Comparison of ENCODE assay signal across 9 mouse cellular contexts in genomic region chr2:130818838-130819647, GRCm38 (mm10).
A peak's percentile ranks its signal among the peaks of the same experiment; 100 is the strongest.
DNase-seq lines count a peak whose midpoint lies in the region; ATAC-seq and TF ChIP-seq lines count a peak whose summit lies in the region.
"Had no signal": no experiment of that assay in that cellular context is flagged by ENCODE, and none has a peak within 500 bp of the region (broad histone marks: within the 10 kb centered on the region; RNA-seq: fewer than 3 reads in every experiment).

No protein-coding gene starts in this region.

- H3K36me3 ChIP-seq in forebrain, embryonic 12.5 days (replicated peaks): peaks cover 37% of the 10 kb centered on the region
- peaks cover 40% of the 10 kb centered on the region for H3K36me3 ChIP-seq in forebrain, embryonic 15.5 days
- H3K36me3 ChIP-seq in C2C12 (ENCODE audit: control insufficient read depth, insufficient read depth): peaks cover 22% of the 10 kb centered on the region
- peaks cover 38% of the 10 kb centered on the region for H3K36me3 ChIP-seq in neural tube, embryonic 14.5 days (ENCODE audit: control insufficient read depth, insufficient read depth, low read length)

- ATAC-seq in forebrain, embryonic 12.5 days (ENCODE audit: low FRiP score): no peak; the same call in 1 of the 2 replicates
- ATAC-seq in forebrain, embryonic 15.5 days (replicated peaks): no peak
- ATAC-seq in neural tube, embryonic 14.5 days (ENCODE audit: low read depth): peak; percentile 79; the same call in 1 of the 2 replicates

- no peaks in the 10 kb centered on the region for H3K9me3 ChIP-seq in forebrain, embryonic 12.5 days
- no peaks in the 10 kb centered on the region for H3K9me3 ChIP-seq in forebrain, embryonic 15.5 days
- H3K9me3 ChIP-seq in neural tube, embryonic 14.5 days (ENCODE audit: control insufficient read depth, low read length): no peaks in the 10 kb centered on the region
- H3K9me3 ChIP-seq: liver, embryonic 13.5 days had no signal

- H3ac ChIP-seq in C2C12 (ENCODE audit: control insufficient read depth, insufficient read length, low read depth): no peak overlapping the region

- H3K27me3 ChIP-seq in forebrain, embryonic 12.5 days: no peaks in the 10 kb centered on the region
- no peaks in the 10 kb centered on the region for H3K27me3 ChIP-seq in forebrain, embryonic 15.5 days
- H3K27me3 ChIP-seq in C2C12 (ENCODE audit: control insufficient read depth, insufficient read depth, insufficient read length): no peaks in the 10 kb centered on the region
- no peaks in the 10 kb centered on the region for H3K27me3 ChIP-seq in neural tube, embryonic 14.5 days (ENCODE audit: control insufficient read depth, insufficient read depth, low read length)
- H3K27me3 ChIP-seq: liver, embryonic 13.5 days had no signal

- peaks cover 8% of the 10 kb centered on the region; the same call in 1 of the 2 replicates for H3K4me1 ChIP-seq in forebrain, embryonic 12.5 days
- no peaks in the 10 kb centered on the region for H3K4me1 ChIP-seq in forebrain, embryonic 15.5 days
- no peaks in the 10 kb centered on the region; the same call in 1 of the 2 replicates for H3K4me1 ChIP-seq in cortical plate, adult 2 months (ENCODE audit: control insufficient read depth, insufficient read depth, low read length)
- no peaks in the 10 kb centered on the region for H3K4me1 ChIP-seq in neural tube, embryonic 14.5 days (ENCODE audit: control insufficient read depth, insufficient read depth, low read length)

- 41% methylated on average over 11 of the region's 11 CpGs for WGBS in forebrain, embryonic 12.5 days
- WGBS in forebrain, embryonic 15.5 days: 38% methylated on average over 11 of the region's 11 CpGs
- 13% methylated on average over 11 of the region's 11 CpGs for WGBS in neural tube, embryonic 14.5 days

- H3K27ac ChIP-seq in forebrain, embryonic 12.5 days: 0 out of 2 replicates have a peak overlapping the region, but pooled peaks have one; percentile 13
- no peak overlapping the region for H3K27ac ChIP-seq in forebrain, embryonic 15.5 days (replicated peaks)
- H3K27ac ChIP-seq in cortical plate, adult 2 months (ENCODE audit: insufficient read depth, low read length): 0 out of 2 replicates have a peak overlapping the region, but pooled peaks have one; percentile 36
- peak overlapping the region; percentile 87 for H3K27ac ChIP-seq in layer of hippocampus, adult 2 months
- peak overlapping the region; percentile 55; the same call in 1 of the 2 replicates for H3K27ac ChIP-seq in neural tube, embryonic 14.5 days (ENCODE audit: low read depth, low read length)
- H3K27ac ChIP-seq: liver, embryonic 13.5 days had no signal

- no peak overlapping the region for H3K4me2 ChIP-seq in forebrain, embryonic 12.5 days
- no peak overlapping the region for H3K4me2 ChIP-seq in forebrain, embryonic 15.5 days (replicated peaks)
- no peak overlapping the region for H3K4me2 ChIP-seq in neural tube, embryonic 14.5 days (ENCODE audit: low read depth, low read length)
- H3K4me2 ChIP-seq: liver, embryonic 13.5 days had no signal

- H3K9ac ChIP-seq in forebrain, embryonic 12.5 days: no peak overlapping the region
- H3K9ac ChIP-seq in forebrain, embryonic 15.5 days (replicated peaks): no peak overlapping the region
- no peak overlapping the region for H3K9ac ChIP-seq in neural tube, embryonic 14.5 days (replicated peaks; ENCODE audit: low read depth, low read length)
- H3K9ac ChIP-seq: liver, embryonic 13.5 days had no signal

- no peaks in the 10 kb centered on the region for H3K79me2 ChIP-seq in C2C12 (ENCODE audit: control insufficient read depth, insufficient read depth)

- TF ChIP-seq POLR2A in cortical plate, adult 2 months (IDR thresholded peaks at IDR 0.05; ENCODE audit: extremely low read depth, insufficient read depth, low read length): no peak

- no peak overlapping the region for H3K4me3 ChIP-seq in forebrain, embryonic 12.5 days (replicated peaks)
- no peak overlapping the region for H3K4me3 ChIP-seq in forebrain, embryonic 15.5 days
- H3K4me3 ChIP-seq in C2C12 (ENCODE audit: insufficient read depth, poor library complexity, severe bottlenecking): no peak overlapping the region
- no peak overlapping the region for H3K4me3 ChIP-seq in cortical plate, adult 2 months (ENCODE audit: insufficient read depth, low read length)
- H3K4me3 ChIP-seq in layer of hippocampus, adult 2 months: no peak overlapping the region
- no peak overlapping the region for H3K4me3 ChIP-seq in neural tube, embryonic 14.5 days (ENCODE audit: low read depth, low read length)
- H3K4me3 ChIP-seq: liver, embryonic 13.5 days had no signal

- no peak for TF ChIP-seq CTCF in C2C12 (IDR thresholded peaks at IDR 0.05; ENCODE audit: control insufficient read depth, insufficient read depth, insufficient read length)
- peak; percentile 58 for TF ChIP-seq CTCF in cortical plate, adult 2 months (IDR thresholded peaks at IDR 0.05; ENCODE audit: extremely low read depth, insufficient read depth, low read length)
- TF ChIP-seq CTCF in layer of hippocampus, adult 2 months (conservative IDR thresholded peaks at IDR 0.05): peak; percentile 74

- DNase-seq in layer of hippocampus, adult 2 months (ENCODE audit: low spot score in 2 of 2): peak in 1 of 2 experiments; percentile 40
- DNase-seq in T-cell, adult 2 months (ENCODE audit: low spot score): no peak
- DNase-seq in thymus, postnatal 25 days: no peak
- DNase-seq: liver, embryonic 13.5 days had no signal

- H3K79me3 ChIP-seq in C2C12 (ENCODE audit: low read depth): no peaks in the 10 kb centered on the region

TF ChIP-seq in C2C12, 6 proteins besides CTCF, POLR2A, EP300 and RAD21:
- no peak for TF ChIP-seq USF1 (IDR thresholded peaks at IDR 0.05; ENCODE audit: low read depth)
- peak; percentile 53 for TF ChIP-seq MYOD1 (IDR thresholded peaks at IDR 0.05; ENCODE audit: control insufficient read depth, insufficient read length, low read depth)
- TF ChIP-seq CEBPB (IDR thresholded peaks at IDR 0.05; ENCODE audit: low read depth): peak; percentile 36
- TF ChIP-seq FOSL1 (IDR thresholded peaks at IDR 0.05; ENCODE audit: insufficient read depth, low read length, poor library complexity, severe bottlenecking): no peak
